ENCODE assay signal across 8 mouse cellular contexts in genomic region chr10:76531828-76532227, GRCm38 (mm10). TPM values are rescaled to one million over a fixed set of nuclear protein-coding genes. Genes with fewer than 3 reads are reported as not detected.
DNase-seq lines count a peak whose midpoint lies in the region; ATAC-seq and TF ChIP-seq lines count a peak whose summit lies in the region.

No protein-coding gene starts in this region.

- H3K4me3 ChIP-seq in thymus, adult 2 months (ENCODE audit: control insufficient read depth, insufficient read depth, low read length), result peak overlapping the region; percentile 49
- peak overlapping the region; percentile 72 for H3K4me3 ChIP-seq in liver, embryonic 12.5 days

- WGBS in thymus, adult 2 months, result 7% methylated on average over 14 of the region's 14 CpGs
- 4% methylated on average over 14 of the region's 14 CpGs for WGBS in liver, embryonic 12.5 days (ENCODE audit: insufficient replicate concordance)

- peaks cover 8% of the 10 kb centered on the region for H3K4me1 ChIP-seq in thymus, adult 2 months (replicated peaks; ENCODE audit: control insufficient read depth, insufficient read depth, low read length)
- H3K4me1 ChIP-seq in liver, embryonic 12.5 days, result peaks cover 26% of the 10 kb centered on the region

- no peak overlapping the region for H3K27ac ChIP-seq in thymus, adult 2 months (ENCODE audit: control insufficient read depth, insufficient read depth, low read length)
- peak overlapping the region; percentile 70 for H3K27ac ChIP-seq in liver, embryonic 12.5 days

- peak; percentile 27 for DNase-seq in embryo, embryonic 10.5 days (ENCODE audit: low spot score)
- no peak for DNase-seq in embryo, embryonic 11 days
- no peak for DNase-seq in thymus, adult 2 months
- no peak for DNase-seq in thymus, adult 18-20 months
- no peak for DNase-seq in adrenal gland, postnatal 25 days
- no peak for DNase-seq in left cerebral cortex, postnatal 4 days
- DNase-seq in cerebellum, adult 8-10 months, result no peak

- H3K36me3 ChIP-seq in thymus, adult 2 months (ENCODE audit: control insufficient read depth, insufficient read depth, low read length), result no peaks in the 10 kb centered on the region
- H3K36me3 ChIP-seq in liver, embryonic 12.5 days, result peaks cover 38% of the 10 kb centered on the region

- H3K4me2 ChIP-seq in liver, embryonic 12.5 days, result peak overlapping the region; percentile 96

- ATAC-seq in liver, embryonic 12.5 days, result no peak

- H3K27me3 ChIP-seq in thymus, adult 2 months (ENCODE audit: control insufficient read depth, insufficient read depth, low read length), result no peaks in the 10 kb centered on the region
- H3K27me3 ChIP-seq in liver, embryonic 12.5 days (replicated peaks), result no peaks in the 10 kb centered on the region

- TF ChIP-seq CTCF in thymus, adult 2 months (IDR thresholded peaks at IDR 0.05; ENCODE audit: borderline replicate concordance, control insufficient read depth, extremely low read depth, insufficient read depth, low read length, poor library complexity), result no peak

- peak overlapping the region; percentile 75 for H3K9ac ChIP-seq in liver, embryonic 12.5 days

- intact Hi-C loops in left cerebral cortex, postnatal 4 days (cut with DNase I), result no loop called here

- H3K9me3 ChIP-seq in liver, embryonic 12.5 days (replicated peaks), result no peaks in the 10 kb centered on the region

- no peak for TF ChIP-seq POLR2A in thymus, adult 2 months (IDR thresholded peaks at IDR 0.05; ENCODE audit: control insufficient read depth, extremely low read depth, insufficient read depth, low read length, poor library complexity)

RNA-seq across cellular contexts. Expression of gene Lss, which starts 0.4 kb away (rescaled TPM):
- polyA plus RNA-seq in thymus, adult 2 months (2012; rRNA removed), result 17.8 and 24.1 TPM in 2 replicates
- polyA plus RNA-seq in liver, embryonic 12.5 days (2016; fragmentation: Nextera tagmentation; extraction: Ambion mirVana), result 51.9 and 53.5 TPM in 2 replicates
- 116 and 134 TPM in 2 replicates for total RNA-seq in adrenal gland, postnatal 25 days (2021)
- 100 to 1,000 TPM in 1 of 2 experiments, 10 to 100 TPM in 1; 97.2 to 103 TPM for total RNA-seq in left cerebral cortex, postnatal 4 days (2021)

RNA-seq across cellular contexts. Expression of gene Spatc1l, which starts 30.2 kb away (rescaled TPM):
- 0.11 and 0.12 TPM in 2 replicates for polyA plus RNA-seq in thymus, adult 2 months (2012; rRNA removed)
- polyA plus RNA-seq in liver, embryonic 12.5 days (2016; fragmentation: Nextera tagmentation; extraction: Ambion mirVana), result not detected in 2 replicates
- total RNA-seq in adrenal gland, postnatal 25 days (2021), result not detected in 2 replicates
- total RNA-seq in left cerebral cortex, postnatal 4 days (2021), result not detected

RNA-seq across cellular contexts. Expression of gene Ftcd, which starts 43.6 kb away (rescaled TPM):
- 0.03 and 0.83 TPM in 2 replicates for polyA plus RNA-seq in thymus, adult 2 months (2012; rRNA removed)
- 18.3 and 18.6 TPM in 2 replicates for polyA plus RNA-seq in liver, embryonic 12.5 days (2016; fragmentation: Nextera tagmentation; extraction: Ambion mirVana)
- total RNA-seq in adrenal gland, postnatal 25 days (2021), result 2.1 TPM in 1 of 2 replicates, not detected in the other
- not detected for total RNA-seq in left cerebral cortex, postnatal 4 days (2021)
